Mouse (Mus musculus) erythroblast, embryonic 14.5 days (primary cell): Measurements from ENCODE around the gene Rtp3.

Experiments
- GATA1 ChIP-seq: IDR thresholded peaks from 2 replicates; pipeline ENCODE4 v1.6.1; 2012; ENCODE audit warnings: low read length, inconsistent platforms, mixed read lengths
- TAL1 ChIP-seq: IDR thresholded peaks from 3 replicates; pipeline ENCODE4 v1.6.1; 2012; ENCODE audit warnings: low read length, inconsistent platforms, mixed read lengths

GRCm38 (mm10) chr9:111011550-111011949 is 21.2 kb upstream of the Rtp3 start:
- TF ChIP-seq GATA1: no peak
- TF ChIP-seq TAL1: no peak
